Mouse (Mus musculus) B cell, adult 2 months (primary cell): ENCODE measurements around the gene BC034090.
A peak's percentile ranks its signal among the peaks of the same experiment; 100 is the strongest.
"Not testable (repeated sequence)": the region's sequence is repeated elsewhere in the genome, so short reads cannot be mapped to it uniquely, and the experiment has no call there.

Experiments used
- DNase-seq, 2 experiments: peaks; one replicate each; pipeline ENCODE4 v3.0.0; 2022

The BC034090 gene

GRCm38 (mm10) chr1:155243797-155244770 lies at the start of gene BC034090:
TSS of gene BC034090 (minus strand) at chr1:155244444.
- peak; percentile 23 to 28 for DNase-seq

GRCm38 (mm10) chr1:155293446-155293845 lies 49.2 kb upstream of the BC034090 start:
- DNase-seq = peak; percentile 39 to 52

DNA sequence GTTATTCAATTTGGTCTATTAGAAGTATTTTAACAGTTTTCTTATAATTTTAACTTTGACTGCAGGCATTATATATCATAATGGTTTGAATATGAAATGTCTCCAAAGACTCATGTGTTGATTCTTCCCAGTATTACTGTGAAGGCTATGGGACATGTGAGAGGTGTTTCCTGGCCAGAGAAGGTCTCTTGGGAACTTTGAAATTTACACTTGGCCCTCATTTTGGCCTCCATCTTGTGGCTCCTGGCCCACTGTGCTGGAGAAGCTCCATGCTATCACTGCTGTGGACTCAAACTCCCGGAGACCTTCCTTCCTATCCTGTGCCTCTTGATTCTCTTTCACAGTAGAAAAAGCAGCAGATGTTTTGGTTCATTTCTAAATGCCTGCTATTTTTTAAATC lies 45.2 kb upstream of the BC034090 start:
- DNase-seq = no peak

DNA sequence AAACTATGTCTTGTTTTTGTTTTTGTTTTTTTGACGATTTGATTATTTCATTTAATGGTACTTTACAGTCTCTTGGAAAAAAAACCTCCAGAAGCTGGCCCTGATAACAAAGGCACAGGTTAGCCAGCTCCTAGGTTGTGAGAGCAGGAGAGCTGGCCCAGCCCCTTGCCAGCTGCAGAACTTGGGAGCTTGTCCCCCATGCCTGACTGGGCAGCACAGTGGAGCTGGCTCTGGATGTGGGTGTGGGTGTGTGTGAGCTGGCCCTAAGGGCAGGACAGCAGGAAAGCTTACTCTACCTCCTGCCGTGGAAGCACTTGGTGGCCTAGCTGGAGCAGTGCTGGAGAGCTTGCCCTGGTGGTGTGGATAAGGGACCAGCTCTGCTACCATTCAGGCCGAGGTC lies 43.8 kb upstream of the BC034090 start:
- no peak for DNase-seq

DNA sequence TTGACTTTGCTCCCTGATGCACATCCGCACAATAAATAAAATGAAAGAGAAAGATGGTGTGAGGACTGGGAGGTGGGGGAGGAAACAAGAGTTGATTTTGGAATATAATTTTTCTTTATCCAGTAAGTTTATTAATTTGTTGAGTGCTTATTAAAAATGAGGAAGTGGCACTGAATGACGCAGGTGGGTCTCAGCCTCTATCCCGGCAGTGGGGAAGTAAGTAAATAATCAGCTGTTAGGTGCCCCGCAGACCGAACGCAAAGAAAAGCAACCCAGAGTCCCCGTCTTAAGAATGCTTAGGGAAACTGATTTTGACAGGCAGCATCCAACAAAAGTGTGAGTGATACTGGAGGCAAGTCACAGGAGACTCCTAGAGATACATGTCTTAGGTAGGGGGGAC lies 39.6 kb upstream of the BC034090 start:
- DNase-seq = peak; percentile 63 to 73

GRCm38 (mm10) chr1:155281003-155281793 lies 37.0 kb upstream of the BC034090 start:
- DNase-seq = peak; percentile 67 to 70

GRCm38 (mm10) chr1:155280306-155280705 lies 36.1 kb upstream of the BC034090 start:
- DNase-seq = no peak

DNA sequence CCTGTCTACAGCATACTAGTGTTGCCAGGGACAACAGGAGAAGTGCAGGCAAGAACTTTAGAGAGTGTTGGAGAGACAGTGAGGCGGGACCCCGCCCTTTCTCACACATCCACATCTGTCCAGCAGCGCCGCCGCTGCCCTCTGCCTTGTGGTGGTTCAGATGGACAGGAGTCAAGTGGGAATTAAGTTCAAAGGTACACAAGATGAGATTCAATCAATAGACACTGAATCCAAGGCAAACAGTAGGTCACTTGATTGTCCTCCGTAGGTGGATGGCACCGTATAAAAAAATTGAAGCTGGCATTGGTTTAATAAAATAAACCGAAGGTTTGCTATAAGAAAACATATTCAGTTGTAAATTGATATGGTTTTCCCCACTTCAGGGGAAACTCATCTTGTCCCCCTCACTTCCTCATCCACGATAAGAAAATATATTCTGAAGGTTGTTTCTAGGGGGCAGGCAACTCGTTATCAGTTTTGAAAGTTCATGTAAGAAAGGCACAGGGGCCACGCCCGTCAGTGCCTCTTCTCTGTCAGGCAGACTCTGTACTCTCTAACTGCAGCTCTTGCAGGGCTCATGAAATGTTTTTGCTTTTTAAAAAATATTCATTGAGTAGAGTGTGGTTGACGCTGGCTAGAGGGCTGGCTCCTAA lies 32.3 kb upstream of the BC034090 start:
- no peak for DNase-seq

GRCm38 (mm10) chr1:155275793-155276192 lies 31.5 kb upstream of the BC034090 start:
- DNase-seq = no peak

- DNase-seq = no peak
Observed at GRCm38 (mm10) chr1:155274976-155275375, 30.7 kb upstream of the BC034090 start.

DNA sequence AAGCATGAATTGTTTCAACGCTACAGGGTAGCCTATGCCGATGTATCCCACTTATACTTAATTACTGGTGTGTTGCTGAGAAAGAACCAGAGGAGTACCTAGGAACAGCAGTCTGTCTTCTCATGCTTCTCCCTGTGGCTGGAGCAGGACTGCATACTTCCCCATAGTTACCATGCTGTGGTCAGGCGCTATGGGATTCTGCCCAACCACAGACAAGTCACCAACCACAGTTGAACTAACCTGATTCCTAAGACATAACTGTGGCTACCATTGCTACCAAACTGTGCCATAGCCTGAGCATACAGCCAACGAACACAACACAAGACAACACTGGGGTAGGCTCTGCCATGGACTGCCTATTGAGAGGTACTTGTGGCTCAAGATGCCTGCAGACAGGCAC lies 28.7 kb upstream of the BC034090 start:
- no peak for DNase-seq

- DNase-seq = not testable (repeated sequence)
Observed at GRCm38 (mm10) chr1:155262496-155262895, 18.3 kb upstream of the BC034090 start.

DNA sequence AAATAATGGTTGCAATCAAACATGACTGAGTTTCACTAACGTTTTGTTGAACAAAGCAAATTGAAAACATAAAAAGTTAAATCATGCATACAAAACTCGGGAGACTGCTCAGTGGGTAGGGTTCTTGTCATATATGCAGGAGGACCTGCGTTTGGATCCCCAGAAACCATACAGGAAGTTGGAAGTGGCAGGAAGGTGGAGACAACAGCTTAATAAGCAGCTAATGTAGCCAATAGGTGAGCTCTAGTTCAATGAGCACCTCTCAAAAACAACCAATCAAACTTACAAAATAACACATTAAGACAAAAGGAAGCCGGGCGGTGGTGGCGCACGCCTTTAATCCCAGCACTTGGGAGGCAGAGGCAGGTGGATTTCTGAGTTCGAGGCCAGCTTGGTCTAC lies 10.1 kb upstream of the BC034090 start:
- DNase-seq = no peak

GRCm38 (mm10) chr1:155253126-155253525 lies 8.9 kb upstream of the BC034090 start:
- no peak for DNase-seq

DNA sequence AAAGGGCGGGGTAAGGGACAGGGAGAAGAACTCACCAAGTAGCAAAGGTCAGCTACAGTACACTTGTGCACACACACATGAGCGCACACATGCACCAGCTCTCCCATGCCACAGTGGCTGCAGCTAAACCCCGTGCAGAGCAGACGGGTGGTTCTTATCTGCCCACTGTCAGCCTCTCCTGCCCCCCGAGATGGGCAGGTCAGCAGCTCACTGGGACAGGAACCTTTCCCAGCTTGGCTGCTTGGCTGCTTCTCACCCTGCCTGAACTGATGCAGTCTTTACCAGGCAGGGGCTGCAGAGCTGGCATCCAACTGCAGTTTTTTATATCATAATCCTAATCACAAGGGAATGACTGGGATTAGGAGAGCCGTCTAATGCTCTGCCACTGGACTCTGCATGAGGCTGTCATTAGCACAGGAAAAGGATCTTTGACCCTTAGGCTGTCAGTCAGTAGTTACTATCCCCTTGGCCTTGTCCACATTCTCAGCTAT lies 8.4 kb upstream of the BC034090 start:
- DNase-seq = no peak

DNA sequence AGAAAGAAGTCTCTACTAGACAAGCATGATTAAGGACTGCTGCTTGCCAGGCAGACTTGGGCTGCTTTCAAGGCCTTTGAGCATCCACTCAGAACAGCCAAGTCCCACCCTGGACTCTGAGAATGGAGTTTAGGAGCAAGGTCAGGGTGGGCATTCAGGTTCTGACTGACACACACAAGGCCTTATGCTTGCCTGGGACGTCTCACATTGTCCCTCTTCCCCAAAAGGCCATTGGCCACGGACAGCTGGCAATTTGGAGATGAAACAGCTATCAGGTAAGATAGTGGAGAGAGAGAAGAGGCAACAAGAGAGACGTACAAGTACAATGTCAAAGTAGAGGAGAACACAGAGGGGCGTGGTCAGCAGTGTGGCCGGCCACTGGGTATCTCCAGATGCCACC lies 7.4 kb upstream of the BC034090 start:
- no peak for DNase-seq

GRCm38 (mm10) chr1:155250531-155251135 lies 6.4 kb upstream of the BC034090 start:
- DNase-seq = no peak

- no peak for DNase-seq
Observed at GRCm38 (mm10) chr1:155249896-155250295, 5.7 kb upstream of the BC034090 start.

- no peak for DNase-seq
Observed at GRCm38 (mm10) chr1:155248041-155248440, 3.8 kb upstream of the BC034090 start.

DNA sequence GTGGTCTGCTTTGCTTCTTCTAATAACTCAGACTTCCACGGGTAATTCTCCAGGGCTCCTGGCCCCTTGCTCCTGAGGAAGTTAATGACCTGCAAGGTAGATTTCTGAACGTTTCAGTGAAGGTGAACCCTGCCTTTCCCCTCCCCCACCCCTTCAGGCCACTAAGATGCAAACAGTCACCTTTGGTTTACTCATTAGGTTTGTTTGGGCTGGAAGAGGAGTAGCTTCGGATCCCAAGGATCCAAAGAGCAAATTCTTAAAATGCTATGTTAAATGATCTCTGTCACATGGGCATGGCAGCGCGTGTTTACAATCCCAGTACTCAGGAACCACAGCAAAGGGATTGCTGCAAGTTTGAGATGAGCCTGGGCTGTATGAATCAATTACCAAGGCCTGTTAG lies 3.2 kb upstream of the BC034090 start:
- no peak for DNase-seq

DNA sequence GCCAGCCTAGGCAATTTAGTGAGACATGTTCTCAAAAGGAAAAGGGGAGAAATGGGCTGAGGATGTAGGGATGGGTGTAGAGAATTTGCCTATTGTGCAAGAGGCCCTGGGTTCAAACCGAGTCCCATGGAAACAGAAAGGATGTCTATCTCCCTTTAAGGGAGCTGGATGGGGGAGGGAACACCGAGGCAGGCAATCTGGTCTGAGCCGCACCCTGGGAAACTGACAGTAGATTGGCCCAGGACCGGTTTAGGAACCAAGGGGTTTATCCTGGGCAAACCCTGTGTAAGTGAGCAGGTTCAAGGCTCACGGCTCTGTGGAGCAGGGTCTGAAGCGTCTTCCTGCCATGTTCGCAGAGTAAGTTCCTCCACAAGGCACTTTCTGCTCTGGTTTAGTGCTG lies 1.3 kb upstream of the BC034090 start:
- DNase-seq = no peak

- no peak for DNase-seq
Observed at GRCm38 (mm10) chr1:155244771-155245211, 547 bp upstream of the BC034090 start.

DNA sequence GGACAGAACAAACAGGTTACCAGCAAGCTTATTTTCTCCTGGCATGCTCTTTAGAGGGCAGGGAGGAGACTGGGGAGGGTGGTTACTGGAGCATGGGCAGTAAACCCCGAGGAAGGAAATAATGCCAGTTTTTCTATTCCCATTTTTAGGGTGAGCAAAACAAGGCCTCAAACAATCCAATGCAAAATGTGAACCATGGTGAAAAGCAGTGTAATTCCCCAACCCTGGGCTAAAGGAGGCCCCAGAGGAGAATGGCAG lies 1.8 kb downstream of the BC034090 start:
- no peak for DNase-seq
